Mouse (Mus musculus): Measurements from ENCODE around the gene Slc22a12.

The Slc22a12 gene

DNA sequence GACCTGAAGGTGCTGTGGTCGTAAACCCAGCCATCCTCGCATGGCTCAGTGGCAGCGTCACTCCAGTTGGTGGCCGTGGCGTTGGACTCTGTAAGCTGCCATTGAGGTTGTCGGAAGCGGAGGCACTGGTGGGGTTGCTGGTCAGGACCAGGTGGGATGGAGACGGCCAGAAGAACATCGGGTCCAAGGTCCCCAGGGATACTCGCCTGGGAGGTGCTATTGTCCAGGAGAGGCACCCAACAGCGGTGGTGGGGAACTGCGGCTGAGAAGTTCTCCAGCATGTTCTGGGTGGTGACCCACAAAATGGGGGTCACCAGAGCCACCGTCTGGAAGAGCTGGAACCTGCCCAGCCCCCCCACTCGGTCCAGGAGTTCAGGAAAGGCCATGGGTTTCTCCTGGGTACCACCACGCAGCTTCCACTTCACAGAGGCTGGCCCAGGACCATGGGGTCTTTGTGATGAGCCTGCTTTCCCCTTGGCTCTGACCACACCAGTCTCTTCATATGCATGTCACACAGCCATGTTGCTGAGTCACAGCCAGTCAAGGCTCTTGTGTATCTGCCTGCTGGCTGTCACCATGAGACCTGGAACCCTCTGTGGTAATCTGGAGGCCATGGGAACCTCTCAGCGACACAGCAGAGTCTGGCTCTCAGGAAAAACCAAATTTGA, at the start of gene Slc22a12:
Gene Slc22a12 (minus strand): TSS at position 666 of the 668 bp plus-strand sequence.
- no peak for DNase-seq (ENCODE audit: extremely low spot score, low spot score)

DNA sequence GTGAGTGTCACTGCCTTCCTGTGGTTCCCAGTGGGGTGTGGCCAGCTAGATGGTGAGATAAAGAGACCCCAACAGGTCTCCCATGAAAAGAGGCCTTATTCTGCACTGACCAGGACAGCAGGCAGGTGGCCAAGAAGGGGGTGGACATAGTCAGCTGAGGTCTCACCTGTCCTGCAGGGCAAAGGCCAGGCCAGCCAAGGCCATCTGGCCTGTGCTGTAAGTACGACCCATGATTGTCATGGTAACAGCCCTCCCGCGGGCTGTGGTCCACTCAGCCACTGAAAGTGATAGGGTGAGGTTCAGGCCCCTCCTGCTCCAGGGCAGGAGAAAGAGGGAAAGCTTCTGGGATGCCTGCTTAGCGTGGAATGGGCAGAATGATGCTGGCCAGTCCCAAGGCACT, 29.2 kb upstream of the Slc22a12 start:
- no peak for DNase-seq (ENCODE audit: extremely low spot score, low spot score)

DNA sequence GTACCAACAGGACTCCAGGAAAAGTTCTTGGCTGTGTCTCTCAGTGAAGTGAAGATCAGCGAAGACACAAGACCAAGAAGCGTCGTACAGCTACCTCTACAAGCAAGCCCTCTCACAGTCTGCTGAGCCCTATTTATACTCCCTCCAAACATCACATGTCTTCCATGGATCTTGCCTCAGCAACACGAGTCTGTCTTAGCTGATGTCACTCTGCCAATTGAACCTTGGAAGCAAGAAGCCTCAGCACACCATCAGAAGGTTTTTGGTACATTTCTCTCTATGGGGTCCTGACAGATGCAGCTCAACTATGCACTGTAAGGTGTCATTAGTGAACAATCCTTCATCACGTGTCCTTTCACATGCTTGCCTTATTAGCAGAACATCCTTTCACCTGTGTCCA, 28.6 kb upstream of the Slc22a12 start:
- DNase-seq (ENCODE audit: extremely low spot score, low spot score), result no peak

DNA sequence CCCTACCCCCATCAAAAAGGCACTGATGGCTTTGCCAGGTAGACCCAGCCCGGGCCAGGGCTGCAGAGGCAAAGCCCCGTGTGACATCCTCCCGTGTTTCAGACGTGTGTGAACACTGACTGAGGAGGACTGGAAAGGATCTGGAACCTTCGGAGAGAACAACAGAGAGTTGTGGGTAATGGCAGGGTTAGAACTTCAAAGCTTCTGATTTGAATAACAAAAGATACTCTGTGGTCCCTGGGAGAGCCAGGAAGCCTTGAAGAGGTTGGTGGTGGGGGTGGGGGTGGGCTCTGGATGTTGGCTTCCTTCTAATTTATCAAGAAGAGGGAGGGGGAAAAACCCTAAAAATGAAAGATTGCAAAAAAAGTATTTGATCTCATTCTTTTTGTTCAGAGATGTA, 26.7 kb upstream of the Slc22a12 start:
- DNase-seq (ENCODE audit: extremely low spot score, low spot score), result no peak

DNA sequence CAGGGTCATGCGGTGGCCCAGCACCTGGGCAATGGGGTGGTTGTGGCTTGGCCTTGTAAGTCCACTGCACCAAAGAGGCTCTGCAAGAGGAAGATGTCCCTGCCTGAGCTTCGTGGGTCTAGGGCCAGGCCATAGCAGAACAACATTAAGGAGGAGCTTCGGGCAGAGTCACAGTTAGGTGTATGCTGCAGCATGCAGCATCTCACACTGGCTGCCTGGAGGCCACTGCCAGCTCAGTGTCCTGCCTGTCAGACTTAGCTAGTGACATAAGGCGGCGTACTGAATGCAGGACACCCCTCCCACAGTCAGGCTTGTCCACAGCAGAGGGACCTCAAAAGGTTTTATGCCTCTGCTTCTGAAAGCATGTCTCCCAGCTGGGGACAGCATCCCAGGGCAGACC, 26.2 kb upstream of the Slc22a12 start:
- no peak for DNase-seq (ENCODE audit: extremely low spot score, low spot score)

DNA sequence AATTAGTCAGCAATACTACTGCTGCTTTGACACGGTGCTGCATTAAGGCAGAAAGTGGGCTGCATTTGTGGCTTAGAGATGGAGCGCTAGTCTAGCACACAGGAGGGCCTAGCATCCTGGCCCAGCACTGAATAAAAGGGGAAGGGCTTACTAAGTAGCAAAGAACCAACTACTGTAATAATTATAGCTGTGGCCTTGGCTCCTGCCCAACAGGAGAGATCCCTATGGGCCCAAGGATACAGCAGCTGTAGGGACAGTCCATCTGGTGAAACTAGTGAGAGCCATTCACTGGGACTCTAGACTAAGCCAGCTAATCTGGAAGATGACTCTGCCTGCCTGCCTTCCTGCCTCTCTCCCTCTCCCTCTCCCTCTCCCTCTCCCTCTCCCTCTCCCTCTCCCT, 23.6 kb upstream of the Slc22a12 start:
- no peak for DNase-seq (ENCODE audit: extremely low spot score, low spot score)

DNA sequence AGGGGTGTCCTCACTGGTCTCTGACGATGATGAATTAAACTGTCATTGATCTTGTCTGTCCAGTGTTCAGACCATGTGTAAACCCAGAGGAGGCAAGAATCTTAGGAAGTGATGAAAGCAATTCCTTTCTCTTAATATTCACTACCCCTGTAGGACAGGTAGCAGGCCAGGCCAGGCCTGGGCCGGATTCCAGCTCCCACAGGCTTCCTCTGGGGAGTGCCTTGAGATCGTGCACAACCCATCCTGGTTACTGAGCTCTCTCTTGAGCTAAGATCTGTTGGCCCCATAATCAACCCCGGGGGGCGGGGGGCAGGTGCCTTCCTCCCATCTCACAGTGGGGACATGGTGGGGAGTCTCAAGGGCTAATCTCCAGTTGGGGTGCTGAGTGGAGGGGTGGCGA, 22.3 kb upstream of the Slc22a12 start:
- DNase-seq (ENCODE audit: extremely low spot score, low spot score), result no peak

DNA sequence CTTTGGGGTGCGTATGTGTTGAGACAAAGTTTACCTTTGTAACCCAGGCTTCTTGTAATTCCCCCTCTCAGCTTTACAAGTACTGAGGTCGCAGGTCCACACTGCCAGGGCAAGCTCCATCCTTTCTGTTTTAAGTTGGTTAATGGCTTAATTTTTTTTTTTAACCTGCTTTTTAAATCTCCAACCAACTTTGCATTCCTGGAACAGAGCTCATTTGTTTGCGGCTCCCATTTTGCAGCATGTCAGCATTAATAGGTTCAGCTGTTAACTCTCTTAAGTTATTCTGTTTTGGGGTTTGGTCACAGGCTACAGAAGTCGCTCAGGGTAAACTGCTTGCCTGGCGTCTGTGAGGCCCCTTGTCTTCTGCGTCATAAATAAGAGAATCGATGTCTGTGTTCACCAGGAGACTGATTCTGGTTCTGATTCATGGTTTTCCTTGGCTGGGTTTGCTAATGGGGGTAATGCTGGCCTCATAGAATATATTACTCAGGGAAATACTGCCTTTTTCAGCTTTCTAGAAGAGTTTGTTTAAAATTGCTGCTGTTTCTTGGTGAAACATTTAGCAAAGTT, 17.5 kb upstream of the Slc22a12 start:
- DNase-seq (ENCODE audit: extremely low spot score, low spot score), result no peak

DNA sequence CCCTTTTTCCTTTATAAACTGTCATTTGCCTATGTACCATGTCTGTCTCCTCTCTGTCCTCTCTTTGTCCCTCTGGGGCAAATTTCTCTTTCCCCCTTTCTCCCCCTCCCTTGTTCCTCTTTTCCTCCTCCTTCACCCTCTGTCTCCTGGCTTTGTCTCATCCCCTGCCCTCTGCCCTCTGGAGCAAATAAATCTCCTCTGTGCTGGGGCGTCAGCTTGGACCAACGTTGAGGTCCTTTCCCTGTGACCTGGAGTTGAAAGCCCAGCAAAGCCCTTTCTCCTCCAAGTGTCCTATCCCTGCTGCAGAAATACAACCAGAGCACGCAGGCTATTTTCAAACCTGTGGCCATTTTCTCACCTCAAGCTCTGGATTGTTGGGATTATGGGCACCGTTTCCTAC, 16.7 kb upstream of the Slc22a12 start:
- no peak for DNase-seq (ENCODE audit: extremely low spot score, low spot score)

DNA sequence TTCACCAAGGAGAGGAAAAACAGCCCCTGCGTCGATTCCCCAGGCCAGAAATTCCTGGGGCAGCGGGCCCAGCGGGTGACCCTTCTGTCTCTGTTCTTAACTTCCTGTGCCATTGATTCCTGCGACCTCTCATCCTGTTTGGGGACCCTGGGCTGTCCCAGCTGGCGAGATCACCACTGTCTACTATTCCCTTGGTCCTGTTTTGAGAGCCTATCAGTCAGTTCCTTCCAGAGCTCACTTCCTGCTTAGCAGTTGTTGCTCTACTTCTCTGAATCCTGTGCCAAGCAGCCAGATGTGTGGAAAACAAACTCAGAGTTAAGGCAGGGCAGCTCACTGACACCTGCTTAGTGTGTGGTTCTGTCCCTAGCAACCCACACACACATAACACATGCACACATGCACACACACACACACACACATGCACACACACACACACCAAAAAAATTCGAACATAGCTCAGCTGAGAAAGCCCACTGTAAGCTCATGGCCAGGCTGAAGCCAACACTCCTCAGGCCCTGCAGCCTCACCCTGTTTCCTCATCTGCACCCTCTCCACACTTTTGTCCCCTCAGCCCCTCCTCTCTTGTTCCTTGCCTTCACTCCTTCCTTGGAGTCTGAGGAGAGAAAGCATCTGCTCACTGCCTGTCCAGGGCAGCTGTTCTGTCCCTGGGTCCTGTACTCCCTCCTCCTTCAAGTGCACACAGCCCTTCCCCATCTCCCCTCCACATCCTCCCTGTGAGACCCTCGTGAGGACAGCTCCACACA, 11.2 kb upstream of the Slc22a12 start:
- DNase-seq (ENCODE audit: extremely low spot score, low spot score), result no peak

DNA sequence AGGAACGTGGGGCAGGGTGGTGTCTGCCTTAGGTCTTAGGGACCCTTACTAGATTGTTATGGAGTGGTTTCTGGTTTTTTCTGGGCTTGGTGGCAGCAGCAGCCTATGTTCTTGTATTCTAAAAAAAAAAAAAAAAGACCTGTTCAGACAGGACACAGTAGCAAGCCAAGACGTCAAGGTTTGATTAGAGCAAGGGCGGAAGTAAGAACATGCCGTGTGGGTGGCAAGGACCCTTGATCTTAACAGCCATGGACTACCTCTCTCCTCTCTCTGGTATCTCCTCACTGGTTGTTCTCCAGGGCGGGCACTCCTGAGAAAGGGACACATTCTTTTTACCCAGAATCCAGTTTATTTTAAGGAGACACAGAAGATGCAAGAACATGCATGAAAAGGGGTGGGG, 10.3 kb upstream of the Slc22a12 start:
- DNase-seq (ENCODE audit: extremely low spot score, low spot score), result no peak

DNA sequence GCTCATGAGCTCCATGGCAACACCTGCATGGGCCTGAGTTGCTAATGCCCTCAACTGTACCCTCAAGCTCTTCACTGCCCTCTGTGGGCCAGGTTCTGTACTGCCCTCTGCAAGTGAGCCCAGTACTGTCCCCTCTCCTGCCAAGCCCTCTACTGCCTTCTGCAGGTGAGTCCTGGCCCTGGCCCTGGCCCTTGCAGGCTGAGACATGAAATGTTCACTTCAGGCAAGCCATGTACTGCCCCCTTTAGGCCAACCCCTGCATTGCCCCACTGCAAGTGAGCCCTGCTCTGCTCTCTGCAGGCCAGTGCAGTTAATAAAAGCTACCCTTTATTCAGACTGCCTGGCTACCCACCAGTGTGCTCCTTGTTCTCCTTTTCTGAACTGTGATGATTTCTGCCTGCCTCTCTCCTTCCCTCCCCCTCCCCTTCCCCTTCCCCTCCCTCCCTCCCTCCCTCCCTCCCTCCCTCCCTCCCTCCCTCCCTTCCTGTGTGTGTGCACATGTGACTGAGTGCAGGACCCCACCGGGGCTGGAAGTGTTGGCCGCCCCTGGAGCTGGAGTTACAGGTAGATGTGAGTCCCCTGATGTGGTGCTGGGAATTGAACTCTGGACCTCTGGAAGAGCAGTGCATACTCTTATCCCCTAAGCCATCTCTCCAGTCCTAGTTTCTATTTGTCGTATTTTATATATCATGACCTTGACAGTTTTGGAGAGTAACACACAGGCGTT, 9.6 kb upstream of the Slc22a12 start:
- peak; percentile 46 for DNase-seq (ENCODE audit: extremely low spot score, low spot score)

DNA sequence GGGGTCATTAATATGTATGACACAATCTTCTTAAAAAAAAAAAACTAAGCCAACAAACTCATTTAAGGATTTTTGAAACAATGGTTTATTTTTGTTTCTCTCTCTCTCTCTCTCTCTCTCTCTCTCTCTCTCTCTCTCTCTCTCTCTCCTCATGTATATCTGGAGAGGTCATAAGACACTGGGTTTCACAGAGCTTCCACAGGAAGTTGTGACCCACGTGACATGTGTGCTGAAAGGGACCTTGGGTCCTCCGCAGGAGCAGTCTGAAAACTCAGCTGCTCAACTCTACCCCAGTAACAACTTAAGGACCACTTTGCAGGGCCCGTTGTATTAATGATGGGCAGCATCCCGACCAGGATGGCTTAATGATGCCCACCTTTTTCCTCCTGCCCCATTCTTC, 8.4 kb upstream of the Slc22a12 start:
- DNase-seq (ENCODE audit: extremely low spot score, low spot score), result no peak

DNA sequence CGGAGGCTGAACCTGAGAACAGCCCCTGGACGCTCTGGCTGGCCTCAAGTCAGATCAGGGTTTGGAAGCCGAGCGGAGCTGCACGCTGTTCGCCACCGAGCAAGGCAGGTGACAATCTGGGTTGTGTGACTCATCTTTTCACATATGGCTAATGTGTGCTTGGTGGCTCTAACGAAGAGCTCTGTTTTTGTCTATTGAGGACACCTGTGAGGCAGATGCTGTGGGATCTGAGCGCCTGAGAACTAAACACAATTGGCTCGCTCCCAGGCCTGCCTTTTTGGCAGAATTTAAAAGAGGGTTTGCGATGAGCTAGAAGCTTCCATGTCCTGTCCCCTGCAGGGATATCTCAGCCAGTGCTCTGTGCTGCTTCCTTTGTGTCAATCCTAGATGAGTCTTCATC, 6.7 kb upstream of the Slc22a12 start:
- DNase-seq (ENCODE audit: extremely low spot score, low spot score), result no peak

DNA sequence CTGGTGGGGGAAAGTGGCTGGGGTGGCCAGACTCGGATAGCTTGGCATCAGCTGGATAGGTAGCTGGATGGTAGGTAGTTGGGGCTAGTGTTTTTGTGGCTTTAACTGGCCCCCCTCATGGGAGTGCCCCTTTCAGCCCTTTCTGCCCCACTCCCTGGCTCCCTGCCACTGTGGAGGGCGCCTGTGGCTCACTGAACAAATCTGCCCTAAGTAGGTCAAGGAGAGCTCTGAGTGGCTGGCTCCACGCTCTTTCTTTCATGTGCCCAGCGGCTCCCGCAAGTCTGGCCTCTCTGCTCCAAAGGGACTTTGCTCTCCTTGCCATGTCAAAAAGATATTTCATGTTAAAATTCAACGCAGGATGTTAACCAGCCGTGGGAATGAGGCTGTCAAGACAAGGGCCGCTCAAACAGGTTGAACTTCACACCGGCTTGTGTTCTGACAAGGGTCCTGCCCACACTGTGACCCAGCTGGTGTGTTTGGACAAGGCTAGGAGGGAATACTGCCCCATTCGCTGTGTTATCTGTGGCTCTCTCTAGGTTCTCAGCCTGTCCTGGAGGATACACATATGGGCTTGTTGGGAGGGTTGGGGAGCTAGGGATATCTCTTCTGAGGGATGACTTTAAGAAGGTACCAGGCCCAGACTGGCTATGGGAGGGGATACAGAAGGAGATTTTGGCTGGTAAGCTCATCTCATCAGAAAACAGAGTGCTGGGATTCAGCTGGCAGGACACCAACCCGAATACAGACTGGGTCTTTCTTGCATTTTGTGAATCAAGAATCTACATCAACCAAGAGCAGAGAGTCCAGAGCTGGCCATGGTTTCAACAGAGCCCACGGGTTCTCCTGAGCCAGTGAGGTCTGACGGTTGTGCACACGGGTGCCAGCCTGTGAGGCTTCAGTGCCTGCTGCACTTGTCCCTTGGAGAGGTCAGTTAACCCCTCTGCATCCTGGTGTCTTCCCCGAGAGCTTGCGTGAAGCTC, 5.9 kb upstream of the Slc22a12 start:
- no peak for DNase-seq (ENCODE audit: extremely low spot score, low spot score)

DNA sequence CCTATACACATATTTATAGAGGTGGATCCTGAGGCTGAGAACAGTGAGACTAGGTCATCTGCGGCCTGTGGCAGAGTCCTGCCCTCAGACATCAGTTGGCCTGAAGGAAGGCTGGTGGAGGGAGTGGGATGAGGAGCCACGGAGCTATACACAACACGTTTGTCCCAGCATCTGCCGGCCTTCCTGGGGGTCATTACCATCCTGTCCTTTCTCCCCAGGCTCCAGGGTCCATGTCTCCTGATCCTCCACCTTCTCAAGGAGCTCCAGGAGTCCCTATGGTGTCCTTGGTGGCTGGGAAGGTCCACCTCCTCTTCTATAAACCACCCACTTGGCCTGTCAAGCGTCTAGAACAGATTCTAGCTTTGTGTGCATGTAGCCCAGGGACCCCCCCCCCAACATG, 5.0 kb upstream of the Slc22a12 start:
- DNase-seq (ENCODE audit: extremely low spot score, low spot score), result no peak

DNA sequence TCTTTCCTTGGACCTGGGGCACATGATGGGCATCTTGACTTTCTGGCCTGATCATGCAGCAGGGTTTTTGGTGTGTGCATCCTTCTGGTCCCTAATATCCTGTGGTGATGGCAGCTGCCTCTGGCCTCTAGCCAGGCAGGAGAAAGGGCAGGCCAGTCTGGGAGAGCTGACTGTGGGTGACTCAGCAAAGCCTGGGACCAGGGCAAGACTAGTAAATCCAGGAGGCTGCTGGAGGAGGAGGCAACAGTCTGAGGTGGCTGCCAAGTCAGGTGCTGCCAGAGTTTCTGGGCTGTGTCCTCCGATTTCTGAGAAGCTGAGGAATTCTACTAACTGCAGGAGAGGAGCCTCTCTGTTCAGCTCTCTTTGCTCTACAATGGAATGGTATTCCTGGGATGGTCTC, 3.3 kb upstream of the Slc22a12 start:
- DNase-seq (ENCODE audit: extremely low spot score, low spot score), result no peak

DNA sequence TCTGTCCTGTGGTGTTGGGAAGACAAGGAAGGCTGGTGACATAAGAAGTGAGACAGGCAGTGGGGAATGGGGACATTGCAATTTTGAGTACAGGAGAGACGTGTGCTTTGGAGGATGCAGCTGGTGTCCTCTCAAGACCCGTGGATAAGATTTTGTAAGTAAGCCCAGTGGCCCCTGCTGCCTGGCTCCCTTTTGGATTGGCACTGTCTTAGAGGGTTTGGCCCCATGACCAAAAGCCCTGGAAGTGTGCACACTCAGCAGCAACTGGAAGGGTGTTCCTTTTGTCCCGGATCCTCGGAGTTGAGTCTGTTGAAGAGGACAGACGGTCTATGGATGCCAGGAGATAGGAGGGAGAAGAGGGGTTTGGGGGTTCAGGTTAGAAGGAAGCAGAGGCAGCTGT, 2.6 kb upstream of the Slc22a12 start:
- DNase-seq (ENCODE audit: extremely low spot score, low spot score), result no peak

DNA sequence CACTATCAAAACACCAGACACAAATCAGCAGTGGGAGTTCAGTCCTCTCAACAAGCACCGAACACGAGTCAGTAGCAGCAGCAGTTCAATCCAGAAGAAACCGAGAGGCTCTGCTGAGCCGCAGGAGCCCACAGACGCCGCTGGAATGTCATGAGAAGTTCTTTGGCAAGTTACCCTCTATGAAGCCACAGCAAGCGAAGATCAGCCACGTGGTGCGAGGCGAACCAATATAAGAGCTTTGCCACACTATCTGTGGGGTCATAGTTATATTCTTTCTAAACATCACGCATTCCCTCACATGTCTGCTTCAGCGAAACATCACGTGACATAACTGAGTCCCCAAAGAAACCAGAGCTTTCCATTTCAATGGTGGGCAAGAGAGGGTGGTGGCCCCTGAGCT, 1.9 kb upstream of the Slc22a12 start:
- DNase-seq (ENCODE audit: extremely low spot score, low spot score), result no peak

DNA sequence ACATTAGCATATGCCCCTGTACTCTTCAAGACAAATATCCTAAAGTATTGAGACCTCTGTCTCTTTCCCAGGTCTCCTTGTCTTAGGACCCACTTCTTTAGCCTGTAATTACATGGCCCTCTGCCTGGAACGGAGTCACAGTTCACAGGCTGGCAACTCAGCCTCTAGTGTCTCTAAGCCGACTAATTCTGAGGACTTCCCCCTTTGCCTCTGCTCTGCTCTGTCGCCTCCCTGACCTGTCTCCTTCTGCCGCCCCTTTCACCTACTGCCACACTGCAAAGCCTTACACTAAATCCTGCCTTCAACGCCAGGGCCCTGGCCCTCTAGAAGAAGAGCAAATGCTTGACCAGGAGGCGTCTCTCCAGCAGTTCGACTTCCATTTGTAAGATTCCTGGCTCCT, 686 bp upstream of the Slc22a12 start:
- DNase-seq (ENCODE audit: extremely low spot score, low spot score), result no peak

DNA sequence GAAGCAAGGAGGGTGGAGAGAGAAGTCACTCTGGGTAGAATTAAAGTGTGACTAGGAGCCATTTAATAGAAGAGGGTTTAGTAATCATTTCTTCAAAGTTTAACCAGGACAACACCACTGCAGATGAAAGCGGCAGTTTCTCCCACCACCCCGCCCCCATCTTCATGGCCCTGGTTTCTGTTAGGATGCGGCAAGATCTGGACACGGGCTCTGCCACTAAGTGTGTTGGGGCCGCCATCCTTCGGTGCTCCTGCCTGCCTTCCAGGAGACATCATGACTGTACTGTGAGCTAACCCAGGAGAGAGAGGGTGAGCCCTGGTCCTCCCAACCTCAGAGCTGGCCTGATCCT, 177 bp upstream of the Slc22a12 start:
- DNase-seq (ENCODE audit: extremely low spot score, low spot score), result no peak
